Mouse (Mus musculus) urinary bladder, postnatal 14 days (tissue): Measurements from ENCODE around the gene Rap1gap.

Source experiments
- DNase-seq: peaks from one replicate; pipeline ENCODE4 v3.0.0; 2021; ENCODE audit warnings: low spot score

Gene Rap1gap

GRCm38 (mm10) chr4:137722692-137723427 is 58.3 kb downstream of the Rap1gap start:
- peak; percentile 70 for DNase-seq

GRCm38 (mm10) chr4:137723527-137723926 is 59.0 kb downstream of the Rap1gap start:
- no peak for DNase-seq

GRCm38 (mm10) chr4:137724212-137724611 is 59.7 kb downstream of the Rap1gap start:
- no peak for DNase-seq

- DNase-seq = peak; percentile 54
These were observed 60.2 kb downstream of the Rap1gap start for GRCm38 (mm10) chr4:137724766-137725165.

GRCm38 (mm10) chr4:137725541-137726145 is 61.1 kb downstream of the Rap1gap start:
- DNase-seq = no peak

- no peak for DNase-seq
These were observed 62.4 kb downstream of the Rap1gap start for GRCm38 (mm10) chr4:137726739-137727505.

GRCm38 (mm10) chr4:137727506-137728187 is 63.1 kb downstream of the Rap1gap start:
- no peak for DNase-seq

- no peak for DNase-seq
These were observed 64.1 kb downstream of the Rap1gap start for GRCm38 (mm10) chr4:137728399-137729154.

GRCm38 (mm10) chr4:137729155-137729855 is 64.8 kb downstream of the Rap1gap start:
- no peak for DNase-seq

- peak; percentile 92 for DNase-seq
These were observed 65.6 kb downstream of the Rap1gap start for GRCm38 (mm10) chr4:137730134-137730533.

- DNase-seq = no peak
These were observed 66.2 kb downstream of the Rap1gap start for GRCm38 (mm10) chr4:137730757-137731156.

- DNase-seq = no peak
These were observed 67.4 kb downstream of the Rap1gap start for GRCm38 (mm10) chr4:137731891-137732290.

- DNase-seq = no peak
These were observed 67.8 kb downstream of the Rap1gap start for GRCm38 (mm10) chr4:137732361-137732760.

- DNase-seq = peak; percentile 78
These were observed 68.4 kb downstream of the Rap1gap start for GRCm38 (mm10) chr4:137732962-137733361.

GRCm38 (mm10) chr4:137733459-137733858 is 68.9 kb downstream of the Rap1gap start:
- DNase-seq = no peak

- DNase-seq = no peak
These were observed 71.7 kb downstream of the Rap1gap start for GRCm38 (mm10) chr4:137736220-137736701.

- no peak for DNase-seq
These were observed 73.2 kb downstream of the Rap1gap start for GRCm38 (mm10) chr4:137737760-137738159.

- DNase-seq = no peak
These were observed 74.8 kb downstream of the Rap1gap start for GRCm38 (mm10) chr4:137739151-137739923.

GRCm38 (mm10) chr4:137740350-137740749 is 75.8 kb downstream of the Rap1gap start:
- no peak for DNase-seq

GRCm38 (mm10) chr4:137743791-137744190 is 79.3 kb downstream of the Rap1gap start:
- DNase-seq = no peak
